Mouse (Mus musculus): ENCODE measurements around the gene Prrc2a. TPM values are rescaled to one million over a fixed set of nuclear protein-coding genes. Genes with fewer than 3 reads are reported as not detected.

Gene Prrc2a
- total RNA-seq, 2 experiments from 2014 or later, result 88.4 to 93.0 TPM

DNA sequence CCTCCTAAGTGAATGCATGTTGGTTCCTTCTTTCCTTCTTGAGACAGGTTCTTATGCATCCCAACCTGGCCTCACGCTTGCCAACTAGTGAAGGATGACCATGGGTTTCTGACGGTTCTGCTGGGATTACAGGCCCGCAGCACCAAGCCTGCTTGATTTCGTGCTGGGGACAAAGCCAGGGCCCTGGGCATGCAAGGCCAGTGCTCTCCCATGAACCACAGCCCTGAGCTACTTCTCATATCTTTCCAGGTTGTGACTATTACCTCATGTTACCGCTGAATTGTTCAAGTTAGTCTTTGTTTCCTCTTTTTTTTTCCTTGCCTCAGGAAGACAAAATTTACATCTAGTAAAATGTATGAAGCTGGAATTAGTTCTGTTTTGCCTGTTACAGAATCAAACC, 28.2 kb upstream of the Prrc2a start:
- no peak for DNase-seq
- intact Hi-C loops (cut with DNase I), result no loop called here

DNA sequence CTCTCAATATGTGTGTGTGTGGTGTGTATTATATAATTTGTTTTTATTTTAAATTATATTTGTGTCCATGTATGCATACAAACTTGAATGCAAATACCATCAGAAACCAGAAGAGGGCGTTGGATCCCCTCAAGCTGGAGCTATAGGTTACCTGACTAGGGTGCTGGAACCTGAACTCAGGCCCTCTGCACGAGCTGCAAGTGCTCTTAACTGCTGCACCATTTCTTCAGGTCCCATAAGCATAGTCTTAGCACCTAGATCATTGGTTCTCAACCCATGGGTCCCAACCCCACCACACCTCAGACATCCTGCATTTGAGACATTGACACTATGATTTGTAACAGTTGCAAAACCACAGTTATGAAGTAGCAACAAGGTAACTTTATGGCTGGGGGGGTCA, 27.0 kb upstream of the Prrc2a start:
- no peak for DNase-seq
- intact Hi-C loops (cut with DNase I), result no loop called here

GRCm38 (mm10) chr17:35190096-35190495, 25.4 kb upstream of the Prrc2a start:
- intact Hi-C loops (cut with DNase I), result no loop called here
- no peak for DNase-seq

DNA sequence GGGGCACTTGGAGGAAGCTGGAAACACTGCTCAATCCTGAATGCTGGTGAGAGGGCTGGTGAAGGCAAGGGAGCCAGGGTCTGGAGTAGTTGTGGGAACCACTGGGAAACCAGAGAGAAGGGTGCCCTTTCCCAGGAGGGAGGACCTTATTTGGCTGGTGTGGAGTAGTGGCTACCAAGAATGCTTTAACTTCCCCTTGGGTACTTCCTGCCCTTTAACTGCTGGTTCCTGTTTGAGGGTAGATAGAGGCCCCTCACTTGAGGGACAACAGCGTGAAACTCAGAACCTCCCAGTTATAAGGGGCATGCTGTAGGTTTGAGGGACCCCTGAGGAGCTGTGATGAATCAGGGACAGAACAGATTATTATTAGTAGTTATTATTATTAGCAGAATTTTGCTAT, 24.5 kb upstream of the Prrc2a start:
- no peak for DNase-seq
- intact Hi-C loops (cut with DNase I), result no loop called here

- no peak for DNase-seq
- intact Hi-C loops (cut with DNase I), result no loop called here
Observed at GRCm38 (mm10) chr17:35187959-35188610, 23.4 kb upstream of the Prrc2a start, which contains the start of gene Lst1. TSS of gene Lst1 (minus strand) at chr17:35188439.

DNA sequence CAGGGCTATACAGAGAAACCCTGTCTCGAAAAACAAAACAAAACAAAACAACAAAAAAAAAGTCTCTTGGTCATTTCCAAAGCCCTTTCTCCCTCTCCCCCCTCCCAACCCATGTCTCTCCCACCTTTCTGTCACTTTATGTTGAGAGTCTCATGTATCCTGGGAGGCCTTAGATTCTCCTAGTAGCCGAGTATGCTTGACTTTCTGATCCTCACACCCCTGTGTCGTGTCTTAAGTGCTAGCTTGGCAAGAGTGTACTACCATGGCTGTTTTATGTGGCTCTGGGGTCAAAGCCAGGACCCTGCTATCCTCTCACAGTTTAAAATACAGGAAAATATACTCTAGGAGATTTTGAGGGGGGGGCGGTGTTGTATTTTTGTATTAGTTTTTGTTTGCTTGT, 22.6 kb upstream of the Prrc2a start:
- no peak for DNase-seq
- intact Hi-C loops (cut with DNase I), result no loop called here

GRCm38 (mm10) chr17:35186681-35187080, 22.0 kb upstream of the Prrc2a start:
- intact Hi-C loops (cut with DNase I), result no loop called here
- DNase-seq, result no peak

GRCm38 (mm10) chr17:35185639-35186611, 21.2 kb upstream of the Prrc2a start:
- intact Hi-C loops (cut with DNase I), result no loop called here
- DNase-seq, result peak; percentile 71 to 72

GRCm38 (mm10) chr17:35180093-35180492, 15.4 kb upstream of the Prrc2a start:
- intact Hi-C loops (cut with DNase I), result no loop called here
- no peak for DNase-seq

- peak; percentile 72 to 74 for DNase-seq
- intact Hi-C loops (cut with DNase I), result loop anchor here (2.0 kb wide), 2 partner anchors 16 to 54 kb away; partner anchors contain the start of genes Atp6v1g2 and Ltb
Observed at GRCm38 (mm10) chr17:35178528-35178927, 13.8 kb upstream of the Prrc2a start.

DNA sequence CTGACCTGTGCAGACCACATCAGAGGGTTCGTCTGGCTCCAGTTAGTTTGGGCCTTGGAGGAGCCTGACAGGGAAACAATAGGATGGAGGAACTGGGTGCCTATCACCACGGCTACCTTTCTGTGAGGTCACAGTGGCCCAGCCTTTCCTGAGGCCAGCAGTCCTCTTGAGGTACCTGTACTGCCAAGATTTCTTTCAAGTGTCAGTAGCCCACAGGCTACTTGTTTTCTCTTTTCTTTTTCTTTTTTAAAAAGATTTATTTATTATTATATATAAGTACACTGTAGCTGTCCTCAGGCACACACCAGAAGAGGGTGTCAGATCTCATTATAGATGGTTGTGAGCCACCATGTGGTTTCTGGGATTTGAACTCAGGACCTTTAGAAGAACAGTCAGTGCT, 11.3 kb upstream of the Prrc2a start, which contains the start of gene Aif1:
Aif1 (minus strand) TSS at position 101 of the 400 bp plus-strand sequence.
- DNase-seq, result no peak

GRCm38 (mm10) chr17:35175382-35175781, 10.7 kb upstream of the Prrc2a start:
- intact Hi-C loops (cut with DNase I), result no loop called here
- DNase-seq, result no peak

More for the DNA sequence above, 11.3 kb upstream of the Prrc2a start, which contains the start of gene Aif1:
- intact Hi-C loops (cut with DNase I), result no loop called here

DNA sequence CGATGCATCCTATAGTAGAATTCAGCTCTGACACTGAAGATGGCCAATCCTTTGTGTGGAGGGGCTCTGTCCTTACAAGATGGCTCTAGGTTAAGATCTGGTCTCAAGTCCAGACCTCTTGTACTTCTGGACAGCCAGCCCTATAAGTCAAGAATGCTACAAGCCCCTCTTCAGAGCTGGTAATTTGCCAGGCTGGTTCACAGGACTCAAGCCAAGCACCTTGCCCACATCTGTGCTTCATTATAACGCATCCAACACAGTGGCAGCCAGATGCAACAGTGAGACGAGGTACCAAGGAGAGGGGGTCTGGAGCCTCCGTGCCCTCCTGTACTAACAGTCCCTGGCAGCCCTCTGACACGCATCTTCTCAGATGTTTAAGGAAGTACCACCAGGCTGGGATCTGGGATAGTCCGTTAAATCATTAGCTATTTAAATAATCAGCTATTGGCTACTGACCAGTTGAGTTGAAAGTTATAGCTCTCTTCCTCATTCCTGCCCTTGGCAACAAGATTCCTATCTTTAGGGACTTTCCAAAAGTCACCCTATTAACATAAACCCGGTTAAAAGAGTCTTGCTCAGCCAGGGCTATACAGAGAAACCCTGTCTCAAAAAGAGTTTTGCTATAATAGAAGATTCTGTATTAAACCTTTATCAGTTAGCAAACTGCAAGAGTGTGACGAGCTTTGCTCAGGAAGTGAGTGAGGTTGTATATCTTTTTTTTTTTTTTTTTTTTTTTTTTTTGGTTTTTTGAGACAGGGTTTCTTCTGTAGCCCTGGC, 9.7 kb upstream of the Prrc2a start:
- no peak for DNase-seq
- intact Hi-C loops (cut with DNase I), result no loop called here

DNA sequence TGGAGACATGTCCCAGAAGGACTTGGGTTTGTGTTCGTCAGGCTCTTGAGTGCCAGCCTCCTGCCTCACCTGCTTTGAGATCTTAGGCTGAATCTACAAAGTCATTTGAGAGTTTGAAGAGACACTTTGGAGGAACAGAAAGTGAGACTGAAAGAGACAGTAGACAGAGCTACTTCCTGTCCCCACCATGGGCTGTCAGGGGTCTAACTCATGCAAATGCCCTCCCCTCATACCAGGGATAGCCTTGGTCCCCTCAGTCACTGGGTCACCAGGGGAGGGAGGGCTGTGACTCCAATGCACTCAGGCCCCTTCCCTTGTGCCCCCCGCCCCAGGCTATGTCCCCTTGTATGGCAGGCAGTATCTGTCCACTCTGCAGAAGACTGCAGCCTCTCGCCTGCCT, 8.6 kb upstream of the Prrc2a start:
- no peak for DNase-seq
- intact Hi-C loops (cut with DNase I), result no loop called here

DNA sequence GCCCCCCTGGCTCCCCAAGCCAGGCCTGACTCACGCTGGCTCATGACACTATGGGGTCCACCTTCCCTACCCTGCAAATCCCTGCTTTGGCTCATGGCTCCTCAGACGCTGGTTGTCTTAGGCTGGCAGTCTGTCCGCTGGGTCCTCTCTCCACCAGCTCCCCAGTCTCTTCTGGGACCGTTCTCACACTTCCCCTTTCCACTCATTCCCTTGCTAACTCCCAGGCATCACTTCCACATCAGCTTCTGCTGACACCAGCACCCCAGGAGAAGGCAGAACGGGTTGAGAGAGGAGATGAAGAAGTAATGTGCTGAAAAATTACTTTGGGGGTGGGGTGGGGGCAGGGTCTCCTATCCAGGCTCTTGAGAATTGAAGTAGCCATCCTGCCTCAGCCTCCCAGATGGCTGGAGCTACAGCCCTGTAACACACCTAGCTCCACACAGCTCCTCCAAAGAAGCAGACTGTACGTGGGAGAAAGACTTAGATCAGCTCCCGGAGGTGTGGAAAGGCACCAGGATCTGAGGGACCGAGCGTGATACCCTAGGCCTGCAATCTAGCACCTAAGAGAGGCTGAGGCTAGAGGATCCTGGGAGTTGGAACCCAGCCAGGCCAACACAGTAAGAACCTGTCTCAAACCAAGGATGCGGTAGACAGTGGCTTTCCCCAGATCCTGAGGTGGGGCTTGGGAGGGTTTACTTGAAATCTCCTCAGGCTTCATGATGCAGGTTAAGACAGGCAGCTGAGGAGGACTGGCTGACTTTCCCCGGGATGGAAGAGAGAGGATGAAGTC, 7.9 kb upstream of the Prrc2a start:
- intact Hi-C loops (cut with DNase I), result no loop called here
- DNase-seq, result no peak

GRCm38 (mm10) chr17:35168541-35169207, 4.0 kb upstream of the Prrc2a start:
- no peak for DNase-seq
- intact Hi-C loops (cut with DNase I), result no loop called here

DNA sequence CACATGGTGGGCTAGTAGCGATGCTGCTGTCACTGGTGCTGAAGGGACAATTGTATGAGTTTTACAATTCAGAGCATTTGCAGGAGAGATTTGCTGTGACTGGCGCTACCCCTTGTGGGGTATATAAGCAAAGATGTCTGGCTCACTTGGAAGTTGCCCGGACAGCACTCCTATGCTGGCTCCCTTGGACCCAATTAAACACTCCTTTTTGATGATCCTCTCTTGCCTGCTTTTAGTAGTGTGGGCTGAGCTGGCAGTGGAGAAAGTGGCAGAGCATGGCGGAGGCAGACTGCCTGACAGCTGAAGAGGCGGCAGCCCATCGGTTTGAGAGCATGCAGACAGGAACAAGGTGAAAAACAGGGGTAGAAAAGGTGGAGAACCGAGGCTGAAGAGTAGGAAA, 3.1 kb upstream of the Prrc2a start:
- intact Hi-C loops (cut with DNase I), result no loop called here

DNA sequence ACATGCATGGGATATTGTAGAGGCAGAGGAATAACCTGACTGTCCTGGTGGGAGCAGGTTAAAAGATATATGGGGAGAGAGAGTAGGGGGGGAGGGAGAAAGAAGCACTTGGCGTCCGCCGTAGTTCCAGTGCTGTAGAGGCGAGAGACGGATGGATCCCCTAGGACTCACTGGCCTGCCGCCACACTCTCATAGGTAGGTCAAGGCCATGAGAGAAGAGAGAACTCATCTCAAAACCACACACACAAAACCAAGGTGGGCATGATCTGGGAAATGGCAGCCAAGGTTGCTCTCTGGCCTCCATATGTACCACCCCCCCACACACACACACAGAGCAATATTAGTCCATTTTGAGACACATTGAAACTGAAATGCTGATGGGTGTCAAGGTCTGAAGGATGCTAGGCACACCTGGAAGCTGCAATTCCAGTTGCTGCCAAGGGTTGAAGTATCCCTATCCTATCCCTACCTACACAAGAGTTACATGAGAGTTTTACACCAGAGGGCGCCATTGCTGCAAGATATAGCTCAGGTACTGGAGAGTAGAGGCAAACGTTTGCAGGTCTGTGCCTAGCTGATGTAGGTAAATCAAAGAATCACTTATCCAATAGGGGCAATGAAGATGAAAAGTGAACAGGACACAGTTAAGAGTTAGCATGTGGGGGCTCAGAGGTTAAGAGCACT, 1.8 kb upstream of the Prrc2a start:
- intact Hi-C loops (cut with DNase I), result no loop called here
- no peak for DNase-seq

More for the DNA sequence above, 3.1 kb upstream of the Prrc2a start:
- DNase-seq, result no peak

All from gastrocnemius, postnatal 36 days (tissue).